Mouse (Mus musculus) kidney, embryonic 14.5 days (tissue): ENCODE data around the gene Habp4. TPM values are rescaled to one million over a fixed set of nuclear protein-coding genes. Genes with fewer than 3 reads are reported as not detected.

ENCODE experiments used
- ATAC-seq: fragments of 200-750 bp; cut with Nextera tagmentation; 2 replicates; pipeline ENCODE4 v1.8.0; 2017; ENCODE audit warnings: moderate number of reproducible peaks, mild to moderate bottlenecking, moderate TSS enrichment, moderate library complexity; ENCODE audit not compliant: low FRiP score, low TSS enrichment
- H3K27ac ChIP-seq: fragments of 300-500 bp; sonication (generic); 2 replicates; pipeline ENCODE4 v1.5.1; 2014; ENCODE audit warnings: low read depth, mild to moderate bottlenecking, low read length, moderate library complexity, mixed read lengths
- H3K27me3 ChIP-seq: fragments of 300-500 bp; sonication (generic); 2 replicates; pipeline ENCODE4 v1.6.1; 2014; ENCODE audit warnings: mild to moderate bottlenecking, low read length; ENCODE audit not compliant: control insufficient read depth, insufficient read depth
- H3K36me3 ChIP-seq: fragments of 300-500 bp; sonication (generic); 2 replicates; pipeline ENCODE4 v1.6.1; 2014; ENCODE audit warnings: low read length, mixed read lengths; ENCODE audit not compliant: control insufficient read depth, insufficient read depth
- H3K4me1 ChIP-seq: fragments of 300-500 bp; sonication (generic); 2 replicates; pipeline ENCODE4 v1.6.1; 2014; ENCODE audit warnings: low read length, mixed read lengths; ENCODE audit not compliant: control insufficient read depth, insufficient read depth
- H3K4me2 ChIP-seq: fragments of 300-500 bp; sonication (generic); replicated peaks from 2 replicates; pipeline ENCODE4 v1.6.1; 2014; ENCODE audit warnings: low read depth, mild to moderate bottlenecking, low read length
- H3K4me3 ChIP-seq: fragments of 300-500 bp; sonication (generic); 2 replicates; pipeline ENCODE4 v1.5.1; 2014; ENCODE audit warnings: mild to moderate bottlenecking, low read length
- H3K9ac ChIP-seq: fragments of 300-500 bp; sonication (generic); 2 replicates; pipeline ENCODE4 v1.6.1; 2014; ENCODE audit warnings: low read depth, mild to moderate bottlenecking, low read length, moderate library complexity
- H3K9me3 ChIP-seq: fragments of 300-500 bp; sonication (generic); 2 replicates; pipeline ENCODE4 v1.6.1; 2016; ENCODE audit warnings: low read length; ENCODE audit not compliant: control insufficient read depth
- WGBS: fragments of 180-500 bp; shearing (Covaris S2); extraction: QIAGEN DNeasy Blood & Tissue Kit; methylation state at CpG from one replicate; pipeline ENCODE4 v1.1.7; 2014; 5-methylcytosine and 5-hydroxymethylcytosine counted together
- polyA plus RNA-seq: library from polyadenylated mRNA; unstranded; fragments of >200 nt; fragmentation: Nextera tagmentation; extraction: Ambion mirVana; gene quantifications from 2 replicates; pipeline ENCODE4 v1.2.1, GENCODE M21; 2014

Habp4 gene
- polyA plus RNA-seq: 23.7 and 32.6 TPM in 2 replicates

GRCm38 (mm10) chr13:64161548-64161915 is at the start of gene Habp4:
Gene Habp4, plus strand, starts transcription at chr13:64161824.
- Histone ChIP-seq H3K4me2 (peak within 1 kb of the TSS; percentile 96), H3K9me3 (no peaks in the 10 kb centered on the region), H3K4me1 (peaks cover 11% of the 10 kb centered on the region; the same call in 1 of the 2 replicates), H3K9ac (peak within 1 kb of the TSS; percentile 85), H3K27ac (peak within 1 kb of the TSS; percentile 72), H3K27me3 (0 out of 2 replicates have a peak, but pooled peaks cover 6% of the 10 kb centered on the region), H3K4me3 (peak within 1 kb of the TSS; percentile 84), H3K36me3 (no peaks in the 10 kb centered on the region)
- WGBS: under 1% methylated on average over 23 of the region's 31 CpGs
- ATAC-seq: peak; percentile 99

- Histone ChIP-seq H3K9me3 (no peaks in the 10 kb centered on the region), H3K4me2 (no peak overlapping the region), H3K4me3 (no peak overlapping the region), H3K36me3 (no peaks in the 10 kb centered on the region), H3K27ac (no peak overlapping the region), H3K27me3 (no peaks in the 10 kb centered on the region), H3K4me1 (no peaks in the 10 kb centered on the region), H3K9ac (no peak overlapping the region)
- no peak for ATAC-seq
- WGBS: 54% methylated on average over 2 of the region's 2 CpGs
Measured at GRCm38 (mm10) chr13:64117442-64117841, 44.2 kb upstream of the Habp4 start.

DNA sequence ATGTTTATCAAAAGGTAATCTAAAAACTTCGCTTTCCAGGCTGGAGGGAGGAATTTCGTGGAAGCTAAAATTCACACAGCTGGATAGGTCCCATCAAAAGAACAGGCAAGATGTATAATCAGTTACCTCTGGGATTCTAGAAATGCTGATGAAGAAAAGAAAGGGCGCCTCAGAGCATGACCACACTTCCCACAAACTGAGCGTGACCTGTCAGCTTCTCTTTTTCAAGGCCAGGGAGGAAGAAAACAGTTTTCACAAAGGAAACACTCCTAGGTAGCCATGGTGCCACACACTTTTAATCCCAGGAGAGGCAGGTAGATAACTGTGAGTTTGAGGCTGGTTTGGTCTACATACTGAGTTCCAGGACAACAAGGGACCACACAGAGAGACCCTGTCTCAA is 40.9 kb upstream of the Habp4 start:
- H3K9ac ChIP-seq: no peak overlapping the region
- 74% methylated on average over 4 of the region's 4 CpGs for whole genome bisulfite sequencing
- H3K27ac ChIP-seq: no peak overlapping the region
- no peaks in the 10 kb centered on the region for H3K9me3 ChIP-seq
- H3K36me3 ChIP-seq: no peaks in the 10 kb centered on the region
- H3K27me3 ChIP-seq: no peaks in the 10 kb centered on the region
- H3K4me3 ChIP-seq: no peak overlapping the region
- no peak for ATAC-seq
- H3K4me1 ChIP-seq: no peaks in the 10 kb centered on the region
- no peak overlapping the region for H3K4me2 ChIP-seq

DNA sequence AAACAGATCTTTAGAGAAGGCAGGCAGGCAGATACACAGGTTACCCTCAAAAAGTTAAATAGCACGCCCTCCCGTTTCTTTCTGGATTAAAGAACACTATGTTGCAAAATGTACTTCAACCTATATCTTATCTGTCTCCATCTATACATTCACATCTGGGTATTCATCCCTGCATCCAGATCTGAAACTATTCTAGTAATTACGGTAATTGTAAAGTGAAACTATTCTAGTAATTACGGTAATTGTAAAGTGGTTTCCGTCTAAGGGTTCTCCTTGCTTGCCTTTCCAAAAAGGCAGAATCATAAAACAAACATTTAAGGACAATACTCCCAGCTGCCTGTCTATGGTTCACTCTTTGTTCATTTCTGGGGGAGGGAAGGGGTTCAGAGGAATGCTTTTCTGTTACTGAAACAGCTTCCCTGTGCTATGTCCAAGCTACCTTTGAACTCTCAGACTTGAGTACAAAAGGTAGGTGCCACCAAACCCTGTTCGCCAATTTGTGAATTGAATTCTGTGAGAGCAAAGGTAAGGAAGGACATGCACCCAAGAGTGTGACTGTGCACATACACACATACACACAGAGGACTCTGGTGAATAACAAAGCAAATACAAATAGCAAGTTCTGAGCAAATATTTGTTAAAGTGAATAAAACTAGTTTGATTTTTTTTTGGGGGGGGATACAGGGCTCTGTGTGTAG is 38.0 kb upstream of the Habp4 start:
- H3K4me3 ChIP-seq: no peak overlapping the region
- no peaks in the 10 kb centered on the region for H3K4me1 ChIP-seq
- no peaks in the 10 kb centered on the region for H3K36me3 ChIP-seq
- no peak overlapping the region for H3K4me2 ChIP-seq
- WGBS: 42% methylated on average over 6 of the region's 6 CpGs
- H3K27ac ChIP-seq: no peak overlapping the region
- no peaks in the 10 kb centered on the region for H3K27me3 ChIP-seq
- no peak overlapping the region for H3K9ac ChIP-seq
- no peak for ATAC-seq
- H3K9me3 ChIP-seq: no peaks in the 10 kb centered on the region

DNA sequence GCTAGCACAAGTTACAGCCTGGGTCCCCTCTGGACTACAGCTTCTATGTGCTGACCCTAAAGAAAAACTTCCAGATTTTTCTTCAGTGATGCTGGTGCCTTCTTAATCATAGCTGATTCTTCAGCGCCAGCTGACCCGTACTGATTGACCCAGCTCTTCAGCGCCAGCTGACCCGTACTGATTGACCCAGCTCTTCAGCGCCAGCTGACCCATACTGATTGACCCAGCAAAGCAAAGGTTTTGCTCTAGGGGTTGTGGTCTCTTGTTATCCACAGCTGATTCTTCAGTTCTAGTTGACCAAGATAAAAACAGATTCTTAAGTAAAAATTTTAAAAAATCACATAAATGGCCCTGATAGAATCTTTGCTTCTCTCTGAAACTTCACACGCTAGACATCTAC is 36.7 kb upstream of the Habp4 start:
- no peaks in the 10 kb centered on the region for H3K4me1 ChIP-seq
- H3K9ac ChIP-seq: no peak overlapping the region
- H3K27me3 ChIP-seq: no peaks in the 10 kb centered on the region
- H3K9me3 ChIP-seq: no peaks in the 10 kb centered on the region
- H3K27ac ChIP-seq: no peak overlapping the region
- WGBS: 91% methylated on average over 6 of the region's 6 CpGs
- no peaks in the 10 kb centered on the region for H3K36me3 ChIP-seq
- H3K4me3 ChIP-seq: no peak overlapping the region
- H3K4me2 ChIP-seq: no peak overlapping the region
- no peak for ATAC-seq

GRCm38 (mm10) chr13:64126316-64126715 is 35.3 kb upstream of the Habp4 start:
- no peak for ATAC-seq
- H3K4me3 ChIP-seq: no peak overlapping the region
- H3K36me3 ChIP-seq: no peaks in the 10 kb centered on the region
- H3K27me3 ChIP-seq: no peaks in the 10 kb centered on the region
- no peak overlapping the region for H3K27ac ChIP-seq
- no peaks in the 10 kb centered on the region for H3K9me3 ChIP-seq
- H3K4me2 ChIP-seq: no peak overlapping the region
- H3K9ac ChIP-seq: no peak overlapping the region
- WGBS: 31% methylated on average over 4 of the region's 4 CpGs
- H3K4me1 ChIP-seq: no peaks in the 10 kb centered on the region

GRCm38 (mm10) chr13:64128858-64129615 is 32.6 kb upstream of the Habp4 start, which contains the start of gene Slc35d2:
Gene Slc35d2, minus strand, starts transcription at chr13:64129368.
- Histone ChIP-seq H3K9me3 (no peaks in the 10 kb centered on the region), H3K4me1 (no peaks in the 10 kb centered on the region), H3K27ac (peak within 1 kb of the TSS; percentile 7; the same call in 1 of the 2 replicates), H3K4me3 (peak within 1 kb of the TSS; percentile 47), H3K9ac (peak within 1 kb of the TSS; percentile 68), H3K4me2 (peak within 1 kb of the TSS; percentile 74), H3K36me3 (peaks cover 7% of the 10 kb centered on the region), H3K27me3 (no peaks in the 10 kb centered on the region)
- WGBS: 9% methylated on average over 40 of the region's 44 CpGs
- peak; percentile 78 for ATAC-seq

GRCm38 (mm10) chr13:64129616-64130375 is 31.8 kb upstream of the Habp4 start:
- Histone ChIP-seq H3K9me3 (no peaks in the 10 kb centered on the region), H3K27ac (peak overlapping the region; percentile 7; the same call in 1 of the 2 replicates)
- 40% methylated on average over 15 of the region's 15 CpGs for WGBS

More at GRCm38 (mm10) chr13:64129616-64130375, 31.8 kb upstream of the Habp4 start:
- peak; percentile 75 for ATAC-seq
- H3K36me3 ChIP-seq: peaks cover 13% of the 10 kb centered on the region
- no peaks in the 10 kb centered on the region for H3K4me1 ChIP-seq
- H3K4me3 ChIP-seq: peak overlapping the region; percentile 47
- peak overlapping the region; percentile 68 for H3K9ac ChIP-seq
- H3K27me3 ChIP-seq: no peaks in the 10 kb centered on the region
- H3K4me2 ChIP-seq: peak overlapping the region; percentile 74
